Mouse (Mus musculus) cerebellum, postnatal 25 days (tissue): ENCODE results near the gene Lrit3.

Experiments used
- DNase-seq, 2 experiments: peaks; one replicate each; pipeline ENCODE4 v3.0.0; 2021; ENCODE audit warnings: mixed read lengths in 2 of 2

Gene Lrit3

GRCm38 (mm10) chr3:129803765-129804164 lies at the start of gene Lrit3:
Gene Lrit3 (minus strand): TSS chr3:129804030.
- DNase-seq, result no peak

- no peak for DNase-seq
Observed at GRCm38 (mm10) chr3:129846846-129847245, 43.0 kb upstream of the Lrit3 start.

DNA sequence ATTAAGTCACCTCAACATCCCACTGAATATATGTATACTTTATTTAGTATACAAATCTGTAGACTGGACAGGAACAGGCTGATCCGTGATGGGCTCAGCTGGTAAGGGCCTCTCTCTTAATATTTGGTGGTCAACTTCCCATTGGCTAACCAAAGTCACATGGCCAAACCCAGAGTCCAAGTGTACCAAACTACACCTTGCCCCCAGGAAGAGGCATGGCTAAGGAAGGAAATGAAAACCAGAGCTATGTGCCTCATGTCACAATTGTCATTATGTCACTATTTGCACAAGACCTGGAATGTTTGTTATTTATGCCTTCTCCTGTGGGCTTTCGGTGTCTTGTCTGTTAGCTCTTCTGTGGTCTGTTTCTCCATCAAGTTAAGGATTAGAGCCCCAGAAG lies 42.0 kb upstream of the Lrit3 start:
- no peak for DNase-seq

DNA sequence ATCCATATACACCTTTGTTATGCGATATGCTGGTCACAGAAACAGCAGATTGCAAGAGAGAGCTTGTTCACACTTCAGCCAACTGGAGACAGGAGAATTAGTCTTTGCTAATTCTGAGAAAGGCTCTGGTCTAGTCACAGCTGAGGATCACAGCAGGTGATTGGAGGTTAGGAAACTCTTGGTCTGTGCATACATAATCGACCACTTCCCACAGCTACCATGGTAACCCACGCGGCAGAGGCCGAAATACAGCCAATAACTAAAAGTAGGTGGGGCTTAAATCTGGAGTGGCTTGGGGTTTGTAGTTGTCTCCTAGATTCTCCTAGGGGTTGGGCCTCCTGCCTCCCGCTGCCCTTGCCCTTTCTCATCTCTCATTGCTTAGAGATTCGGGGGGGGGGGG lies 34.2 kb upstream of the Lrit3 start:
- no peak for DNase-seq

- no peak for DNase-seq
Observed at GRCm38 (mm10) chr3:129836965-129837364, 33.1 kb upstream of the Lrit3 start.

GRCm38 (mm10) chr3:129836051-129836697 lies 32.3 kb upstream of the Lrit3 start:
- no peak for DNase-seq

DNA sequence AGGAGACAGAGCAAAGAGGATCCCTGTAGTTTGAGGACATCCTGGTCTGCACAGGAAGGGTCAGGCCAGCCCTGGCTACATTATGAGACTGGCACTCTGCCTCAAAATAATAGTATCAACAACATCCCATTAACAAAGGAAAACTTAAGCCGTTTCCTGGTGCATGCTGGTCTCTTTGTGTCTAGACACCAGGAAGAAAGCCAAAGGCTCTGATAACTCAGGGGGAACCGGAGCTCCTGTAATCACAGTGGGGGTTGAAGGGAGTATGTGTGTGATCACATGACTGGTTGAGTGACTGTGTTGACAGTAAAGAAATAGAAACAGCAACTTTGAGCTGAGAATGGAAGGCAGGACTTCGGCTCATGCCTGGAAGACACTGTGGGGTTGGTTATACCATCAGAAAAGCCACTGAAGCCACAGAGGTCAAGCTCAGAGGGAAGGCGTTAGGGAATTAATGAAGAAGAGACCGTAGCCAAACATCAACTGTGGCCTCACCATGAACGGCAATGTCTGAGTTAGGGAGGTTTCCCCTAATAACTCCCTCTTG lies 31.6 kb upstream of the Lrit3 start, which contains the start of gene Cfi:
Gene Cfi, plus strand, starts transcription at position 497 of the 547 bp plus-strand sequence.
- no peak for DNase-seq

DNA sequence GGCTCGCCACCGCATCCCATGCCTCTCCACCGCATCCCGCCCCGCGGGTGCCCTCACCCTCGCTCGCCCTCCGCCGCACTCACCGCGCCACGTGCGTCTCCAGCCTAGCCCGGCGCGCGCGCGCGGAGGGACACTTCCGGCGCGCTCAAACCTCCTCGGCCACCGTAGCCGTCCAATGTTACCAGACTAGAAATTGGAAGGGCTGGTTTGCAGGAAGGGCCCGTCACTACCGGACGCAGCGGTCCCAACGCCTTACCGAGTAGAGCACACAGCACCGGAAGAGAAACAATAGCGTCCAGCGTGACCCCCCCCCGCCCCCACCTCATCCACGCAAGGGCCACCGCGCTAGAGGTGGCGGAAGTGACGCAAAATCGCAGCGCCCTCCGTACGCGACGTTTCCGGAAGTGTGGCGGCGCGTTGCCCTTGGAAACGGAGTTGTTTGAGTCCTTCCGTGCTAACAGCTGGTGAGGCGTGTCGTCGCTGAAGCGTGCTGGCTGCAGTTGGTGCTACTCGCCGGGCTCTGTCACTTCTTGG lies 27.3 kb upstream of the Lrit3 start, which contains the start of gene Gar1:
Gene Gar1, minus strand, starts transcription at position 362 of the 534 bp plus-strand sequence.
- peak; percentile 97 for DNase-seq

GRCm38 (mm10) chr3:129830626-129831025 lies 26.8 kb upstream of the Lrit3 start:
- DNase-seq, result no peak

GRCm38 (mm10) chr3:129827691-129828090 lies 23.9 kb upstream of the Lrit3 start:
- no peak for DNase-seq

DNA sequence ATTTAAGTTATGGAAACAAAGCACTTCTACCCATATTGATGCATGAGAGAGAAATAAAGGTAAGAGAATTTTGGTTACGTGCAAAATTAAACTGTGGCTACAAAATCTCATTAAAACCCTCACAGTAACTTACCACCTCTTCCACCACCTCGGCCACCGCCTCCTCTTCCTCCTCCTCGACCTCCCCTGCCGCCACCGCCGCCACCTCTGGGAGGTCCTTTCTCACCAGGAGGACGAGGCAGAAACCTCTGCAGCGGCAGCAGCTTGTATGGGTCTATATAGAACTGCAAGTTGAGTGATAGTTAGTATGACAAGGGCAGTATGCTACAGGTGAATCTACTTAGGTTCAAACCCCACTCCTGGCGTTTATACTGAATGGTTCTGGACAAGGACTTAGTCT lies 22.9 kb upstream of the Lrit3 start:
- DNase-seq, result no peak

- no peak for DNase-seq
Observed at GRCm38 (mm10) chr3:129824891-129825290, 21.1 kb upstream of the Lrit3 start.

- DNase-seq, result peak in 1 of 2 experiments; percentile 20
Observed at GRCm38 (mm10) chr3:129824146-129824545, 20.3 kb upstream of the Lrit3 start.

GRCm38 (mm10) chr3:129823293-129823692 lies 19.5 kb upstream of the Lrit3 start:
- DNase-seq, result no peak

DNA sequence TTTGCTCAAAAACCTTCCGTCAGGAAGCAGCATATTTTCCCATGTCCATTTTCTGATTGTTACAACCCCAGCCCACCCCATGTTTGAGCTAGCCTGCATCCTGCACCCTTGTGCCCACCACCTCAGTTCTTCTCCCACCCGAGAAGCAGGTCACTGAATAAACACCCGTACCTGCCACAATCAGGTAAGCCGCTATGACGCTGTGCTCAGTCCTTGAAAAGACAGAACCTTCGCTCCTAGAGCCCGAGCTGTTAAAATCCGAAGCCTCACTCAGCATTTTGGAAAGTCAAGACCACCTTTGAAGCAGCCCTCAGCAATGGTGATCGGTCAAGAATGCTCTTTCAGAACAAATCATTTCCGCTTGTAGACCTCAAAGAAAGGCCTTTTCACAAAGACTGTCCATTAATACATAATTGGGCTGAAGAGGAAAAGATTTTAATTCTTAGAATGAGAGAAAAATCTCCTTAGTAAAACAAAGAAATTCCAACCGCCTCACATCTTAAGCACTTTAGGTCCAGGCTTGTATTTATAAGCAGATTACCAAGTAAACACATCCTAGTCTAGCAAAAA lies 18.5 kb upstream of the Lrit3 start, which contains the start of gene Rrh:
Gene Rrh, minus strand, starts transcription at position 382 of the 570 bp plus-strand sequence.
- no peak for DNase-seq

DNA sequence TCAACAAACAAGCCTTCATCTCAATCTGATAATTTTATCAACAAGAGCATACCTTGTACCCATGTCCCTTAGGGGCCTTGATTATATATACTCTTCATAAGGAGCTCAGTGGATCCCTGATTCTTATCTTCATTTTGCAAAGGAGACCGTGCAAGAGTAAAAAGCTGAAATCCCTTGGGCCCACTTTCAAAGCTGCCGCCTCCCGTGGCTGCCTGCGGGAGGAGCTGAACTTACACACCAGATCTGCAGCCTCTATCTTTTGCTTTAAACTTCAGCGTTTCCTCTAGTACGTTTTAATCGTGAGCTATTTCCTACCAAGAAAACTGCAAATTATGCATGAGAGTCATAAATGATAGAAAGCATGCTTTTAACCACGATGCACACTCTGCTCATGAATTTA lies 17.9 kb upstream of the Lrit3 start:
- DNase-seq, result no peak

- no peak for DNase-seq
Observed at GRCm38 (mm10) chr3:129820847-129821246, 17.0 kb upstream of the Lrit3 start.

DNA sequence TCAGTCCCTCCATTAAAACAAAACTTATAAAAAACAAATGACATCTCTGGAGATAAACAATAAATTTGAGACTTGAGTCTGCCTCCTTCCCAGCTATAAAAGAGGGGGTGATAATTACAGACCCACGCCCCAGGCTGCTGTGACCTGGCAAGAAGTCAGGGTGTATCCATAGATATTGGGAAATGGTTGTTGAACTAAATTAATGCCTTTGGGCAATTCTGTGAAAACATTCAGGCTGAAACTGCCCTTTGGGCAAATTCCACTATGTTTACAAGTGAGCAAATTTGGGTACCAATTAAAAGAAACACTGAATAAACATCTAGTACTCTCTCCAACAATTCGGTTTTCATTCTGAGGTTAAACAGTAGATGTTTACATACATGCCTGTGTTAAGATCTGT lies 4.8 kb downstream of the Lrit3 start:
- no peak for DNase-seq

GRCm38 (mm10) chr3:129798551-129798950 lies 5.3 kb downstream of the Lrit3 start:
- no peak for DNase-seq

GRCm38 (mm10) chr3:129797341-129797740 lies 6.5 kb downstream of the Lrit3 start:
- DNase-seq, result no peak

DNA sequence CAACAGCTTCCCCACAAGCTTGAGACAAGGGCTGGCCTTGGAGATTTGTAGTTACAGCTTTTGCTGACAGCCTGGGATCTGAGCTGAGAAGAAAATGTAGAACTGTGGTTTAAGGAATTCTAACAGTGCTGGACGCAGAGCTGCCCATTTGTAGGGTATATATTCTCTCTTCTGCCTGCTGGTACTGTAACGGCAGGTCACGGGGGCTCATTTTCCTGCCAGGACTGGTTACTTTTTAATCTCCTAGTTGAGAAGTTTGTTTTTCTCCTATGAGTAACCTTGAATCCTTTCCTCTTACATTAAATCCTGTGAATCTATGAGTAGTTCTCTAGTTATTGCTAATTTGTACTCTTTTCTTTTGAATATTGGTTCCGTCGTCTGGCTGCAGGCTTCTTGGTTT lies 10.0 kb downstream of the Lrit3 start:
- DNase-seq, result no peak

- DNase-seq, result no peak
Observed at GRCm38 (mm10) chr3:129782746-129783145, 21.1 kb downstream of the Lrit3 start.

GRCm38 (mm10) chr3:129781435-129781834 lies 22.4 kb downstream of the Lrit3 start:
- DNase-seq, result no peak

DNA sequence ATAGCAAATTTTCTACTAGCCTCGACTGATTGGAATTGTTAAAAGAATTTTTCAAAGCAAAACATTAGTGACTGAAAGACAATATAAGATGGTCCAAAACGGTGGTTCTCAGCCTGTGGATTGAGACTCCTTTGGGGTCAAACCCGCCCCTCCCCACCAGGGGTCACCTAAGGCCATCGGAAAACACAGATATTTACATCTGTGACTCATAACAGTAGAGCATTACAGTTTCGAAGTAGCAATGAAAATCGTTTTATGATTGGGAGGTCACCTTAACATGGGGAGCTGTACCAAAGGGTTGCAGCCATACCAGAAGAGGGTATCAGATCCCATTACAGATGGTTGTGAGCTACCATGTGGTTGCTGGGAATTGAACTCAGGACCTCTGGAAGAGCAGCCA lies 32.6 kb downstream of the Lrit3 start:
- no peak for DNase-seq
